Mouse (Mus musculus) kidney, embryonic 14.5 days (tissue): ENCODE measurements around the gene Il23r. TPM values are rescaled to one million over a fixed set of nuclear protein-coding genes. Genes with fewer than 3 reads are reported as not detected.

Source experiments
- ATAC-seq: fragments of 200-750 bp; cut with Nextera tagmentation; 2 replicates; pipeline ENCODE4 v1.8.0; 2017; ENCODE audit warnings: moderate number of reproducible peaks, mild to moderate bottlenecking, moderate TSS enrichment, moderate library complexity; ENCODE audit not compliant: low FRiP score, low TSS enrichment
- H3K27ac ChIP-seq: fragments of 300-500 bp; sonication (generic); 2 replicates; pipeline ENCODE4 v1.5.1; 2014; ENCODE audit warnings: low read depth, mild to moderate bottlenecking, low read length, moderate library complexity, mixed read lengths
- H3K27me3 ChIP-seq: fragments of 300-500 bp; sonication (generic); 2 replicates; pipeline ENCODE4 v1.6.1; 2014; ENCODE audit warnings: mild to moderate bottlenecking, low read length; ENCODE audit not compliant: control insufficient read depth, insufficient read depth
- H3K36me3 ChIP-seq: fragments of 300-500 bp; sonication (generic); 2 replicates; pipeline ENCODE4 v1.6.1; 2014; ENCODE audit warnings: low read length, mixed read lengths; ENCODE audit not compliant: control insufficient read depth, insufficient read depth
- H3K4me1 ChIP-seq: fragments of 300-500 bp; sonication (generic); 2 replicates; pipeline ENCODE4 v1.6.1; 2014; ENCODE audit warnings: low read length, mixed read lengths; ENCODE audit not compliant: control insufficient read depth, insufficient read depth
- H3K4me2 ChIP-seq: fragments of 300-500 bp; sonication (generic); replicated peaks from 2 replicates; pipeline ENCODE4 v1.6.1; 2014; ENCODE audit warnings: low read depth, mild to moderate bottlenecking, low read length
- H3K4me3 ChIP-seq: fragments of 300-500 bp; sonication (generic); 2 replicates; pipeline ENCODE4 v1.5.1; 2014; ENCODE audit warnings: mild to moderate bottlenecking, low read length
- H3K9ac ChIP-seq: fragments of 300-500 bp; sonication (generic); 2 replicates; pipeline ENCODE4 v1.6.1; 2014; ENCODE audit warnings: low read depth, mild to moderate bottlenecking, low read length, moderate library complexity
- H3K9me3 ChIP-seq: fragments of 300-500 bp; sonication (generic); 2 replicates; pipeline ENCODE4 v1.6.1; 2016; ENCODE audit warnings: low read length; ENCODE audit not compliant: control insufficient read depth
- WGBS: fragments of 180-500 bp; shearing (Covaris S2); extraction: QIAGEN DNeasy Blood & Tissue Kit; methylation state at CpG from one replicate; pipeline ENCODE4 v1.1.7; 2014; 5-methylcytosine and 5-hydroxymethylcytosine counted together
- polyA plus RNA-seq: library from polyadenylated mRNA; unstranded; fragments of >200 nt; fragmentation: Nextera tagmentation; extraction: Ambion mirVana; gene quantifications from 2 replicates; pipeline ENCODE4 v1.2.1, GENCODE M21; 2014

Gene Il23r
- polyA plus RNA-seq, 1 experiment from 2014 or later, result not detected

- H3K27ac ChIP-seq, result no peak overlapping the region
- H3K4me1 ChIP-seq, result no peaks in the 10 kb centered on the region
- no peak overlapping the region for H3K4me2 ChIP-seq
- no peak overlapping the region for H3K9ac ChIP-seq
- WGBS, result 85% methylated on average over 2 of the region's 2 CpGs
- H3K27me3 ChIP-seq, result no peaks in the 10 kb centered on the region
- no peak overlapping the region for H3K4me3 ChIP-seq
- H3K36me3 ChIP-seq, result no peaks in the 10 kb centered on the region
- ATAC-seq, result no peak
- H3K9me3 ChIP-seq, result no peaks in the 10 kb centered on the region
Observed at GRCm38 (mm10) chr6:67436295-67436694, 55.4 kb downstream of the Il23r start.

GRCm38 (mm10) chr6:67435711-67436110 is 55.9 kb downstream of the Il23r start:
- Histone ChIP-seq H3K27me3 (no peaks in the 10 kb centered on the region), H3K4me2 (no peak overlapping the region), H3K36me3 (no peaks in the 10 kb centered on the region), H3K4me3 (no peak overlapping the region), H3K9ac (no peak overlapping the region), H3K9me3 (no peaks in the 10 kb centered on the region), H3K27ac (no peak overlapping the region), H3K4me1 (no peaks in the 10 kb centered on the region)
- WGBS, result 78% methylated on average over 1 of the region's 1 CpGs
- no peak for ATAC-seq

GRCm38 (mm10) chr6:67434755-67435452 is 56.8 kb downstream of the Il23r start:
- no peaks in the 10 kb centered on the region for H3K36me3 ChIP-seq
- H3K9ac ChIP-seq, result no peak overlapping the region
- no peaks in the 10 kb centered on the region for H3K4me1 ChIP-seq
- H3K9me3 ChIP-seq, result no peaks in the 10 kb centered on the region
- no peak overlapping the region for H3K4me2 ChIP-seq
- H3K27ac ChIP-seq, result no peak overlapping the region
- H3K27me3 ChIP-seq, result no peaks in the 10 kb centered on the region
- no peak for ATAC-seq
- H3K4me3 ChIP-seq, result no peak overlapping the region
- WGBS, result 64% methylated on average over 2 of the region's 2 CpGs

GRCm38 (mm10) chr6:67431808-67432207 is 59.8 kb downstream of the Il23r start:
- no peak overlapping the region for H3K27ac ChIP-seq
- WGBS, result 68% methylated on average over 3 of the region's 3 CpGs
- no peaks in the 10 kb centered on the region for H3K9me3 ChIP-seq
- H3K36me3 ChIP-seq, result no peaks in the 10 kb centered on the region
- H3K4me3 ChIP-seq, result no peak overlapping the region
- H3K4me2 ChIP-seq, result no peak overlapping the region
- H3K27me3 ChIP-seq, result no peaks in the 10 kb centered on the region
- H3K4me1 ChIP-seq, result no peaks in the 10 kb centered on the region
- ATAC-seq, result no peak
- no peak overlapping the region for H3K9ac ChIP-seq

GRCm38 (mm10) chr6:67421761-67422160 is 69.9 kb downstream of the Il23r start:
- 47% methylated on average over 5 of the region's 5 CpGs for WGBS
- Histone ChIP-seq H3K27ac (no peak overlapping the region), H3K4me1 (no peaks in the 10 kb centered on the region), H3K27me3 (no peaks in the 10 kb centered on the region), H3K36me3 (no peaks in the 10 kb centered on the region), H3K9ac (no peak overlapping the region), H3K4me3 (no peak overlapping the region), H3K4me2 (no peak overlapping the region), H3K9me3 (no peaks in the 10 kb centered on the region)
- no peak for ATAC-seq

- Histone ChIP-seq H3K36me3 (no peaks in the 10 kb centered on the region), H3K9ac (no peak overlapping the region), H3K27me3 (no peaks in the 10 kb centered on the region), H3K9me3 (no peaks in the 10 kb centered on the region), H3K27ac (no peak overlapping the region), H3K4me3 (no peak overlapping the region), H3K4me1 (no peaks in the 10 kb centered on the region), H3K4me2 (no peak overlapping the region)
- WGBS, result 83% methylated on average over 3 of the region's 3 CpGs
- no peak for ATAC-seq
Observed at GRCm38 (mm10) chr6:67416557-67416956, 75.1 kb downstream of the Il23r start.

GRCm38 (mm10) chr6:67415276-67415675 is 76.4 kb downstream of the Il23r start:
- Histone ChIP-seq H3K9me3 (no peaks in the 10 kb centered on the region), H3K4me3 (no peak overlapping the region), H3K27ac (no peak overlapping the region), H3K4me2 (no peak overlapping the region), H3K27me3 (no peaks in the 10 kb centered on the region), H3K36me3 (no peaks in the 10 kb centered on the region), H3K9ac (no peak overlapping the region), H3K4me1 (no peaks in the 10 kb centered on the region)
- ATAC-seq, result no peak
- 90% methylated on average over 5 of the region's 5 CpGs for WGBS

GRCm38 (mm10) chr6:67413378-67413777 is 78.3 kb downstream of the Il23r start:
- Histone ChIP-seq H3K9ac (no peak overlapping the region), H3K4me3 (no peak overlapping the region), H3K4me2 (no peak overlapping the region), H3K36me3 (no peaks in the 10 kb centered on the region), H3K27me3 (no peaks in the 10 kb centered on the region), H3K27ac (no peak overlapping the region), H3K4me1 (no peaks in the 10 kb centered on the region), H3K9me3 (no peaks in the 10 kb centered on the region)
- 89% methylated on average over 2 of the region's 2 CpGs for WGBS
- no peak for ATAC-seq

GRCm38 (mm10) chr6:67405281-67405682 is 86.4 kb downstream of the Il23r start:
- no peak overlapping the region for H3K9ac ChIP-seq
- no peak for ATAC-seq

More at GRCm38 (mm10) chr6:67405281-67405682, 86.4 kb downstream of the Il23r start:
- no peak overlapping the region for H3K27ac ChIP-seq
- no peaks in the 10 kb centered on the region for H3K36me3 ChIP-seq
- H3K4me3 ChIP-seq, result no peak overlapping the region
- H3K4me1 ChIP-seq, result no peaks in the 10 kb centered on the region
- WGBS, result 79% methylated on average over 3 of the region's 3 CpGs
- H3K4me2 ChIP-seq, result no peak overlapping the region
- no peaks in the 10 kb centered on the region for H3K9me3 ChIP-seq
- H3K27me3 ChIP-seq, result no peaks in the 10 kb centered on the region
